Mouse (Mus musculus) yolk sac, embryonic 10.5 days (tissue): Measurements from ENCODE around the gene Egf.
"Not testable (repeated sequence)": the region's sequence is repeated elsewhere in the genome, so short reads cannot be mapped to it uniquely, and the experiment has no call there.

Experiments
- DNase-seq: peaks from one replicate; pipeline ENCODE4 v3.0.0-alpha.2; 2017; ENCODE audit warnings: low spot score

Gene Egf

GRCm38 (mm10) chr3:129754650-129755604 lies at the start of gene Egf:
Egf (minus strand) TSS chr3:129755316.
- peak; percentile 32 for DNase-seq

GRCm38 (mm10) chr3:129803765-129804164 lies 48.6 kb upstream of the Egf start, which contains the start of gene Lrit3:
Lrit3 (minus strand) TSS chr3:129804030.
- no peak for DNase-seq

GRCm38 (mm10) chr3:129799011-129799410 lies 43.9 kb upstream of the Egf start:
- no peak for DNase-seq

- no peak for DNase-seq
Measured at GRCm38 (mm10) chr3:129798551-129798950, 43.4 kb upstream of the Egf start.

GRCm38 (mm10) chr3:129797341-129797740 lies 42.2 kb upstream of the Egf start:
- peak; percentile 18 for DNase-seq

- DNase-seq = no peak
Measured at GRCm38 (mm10) chr3:129793801-129794200, 38.7 kb upstream of the Egf start.

GRCm38 (mm10) chr3:129782746-129783145 lies 27.6 kb upstream of the Egf start:
- DNase-seq = no peak

GRCm38 (mm10) chr3:129781435-129781834 lies 26.3 kb upstream of the Egf start:
- DNase-seq = no peak

GRCm38 (mm10) chr3:129771210-129771609 lies 16.1 kb upstream of the Egf start:
- DNase-seq = no peak

- DNase-seq = no peak
Measured at GRCm38 (mm10) chr3:129766971-129767794, 12.1 kb upstream of the Egf start.

- no peak for DNase-seq
Measured at GRCm38 (mm10) chr3:129766106-129766505, 11.0 kb upstream of the Egf start.

GRCm38 (mm10) chr3:129757599-129757998 lies 2.5 kb upstream of the Egf start:
- DNase-seq = not testable (repeated sequence)

GRCm38 (mm10) chr3:129744803-129745202 lies 10.3 kb downstream of the Egf start:
- DNase-seq = peak; percentile 12

GRCm38 (mm10) chr3:129742781-129743180 lies 12.3 kb downstream of the Egf start:
- no peak for DNase-seq

GRCm38 (mm10) chr3:129738291-129739183 lies 16.6 kb downstream of the Egf start:
- DNase-seq = no peak

- no peak for DNase-seq
Measured at GRCm38 (mm10) chr3:129731636-129732035, 23.5 kb downstream of the Egf start.

- DNase-seq = no peak
Measured at GRCm38 (mm10) chr3:129730426-129730825, 24.7 kb downstream of the Egf start.

- no peak for DNase-seq
Measured at GRCm38 (mm10) chr3:129729916-129730315, 25.2 kb downstream of the Egf start.

- no peak for DNase-seq
Measured at GRCm38 (mm10) chr3:129725592-129725991, 29.5 kb downstream of the Egf start.

GRCm38 (mm10) chr3:129724961-129725501 lies 30.1 kb downstream of the Egf start:
- peak; percentile 90 for DNase-seq

GRCm38 (mm10) chr3:129724505-129724904 lies 30.6 kb downstream of the Egf start:
- DNase-seq = peak; percentile 17
